Mouse (Mus musculus): ENCODE measurements at regions not wholly inside any gene's neighbourhood (a gene's known extent, or its start where the extent isn't known, plus 50 kb on each side); places are given as distances from the start of the nearest gene placed in this dataset.

DNA sequence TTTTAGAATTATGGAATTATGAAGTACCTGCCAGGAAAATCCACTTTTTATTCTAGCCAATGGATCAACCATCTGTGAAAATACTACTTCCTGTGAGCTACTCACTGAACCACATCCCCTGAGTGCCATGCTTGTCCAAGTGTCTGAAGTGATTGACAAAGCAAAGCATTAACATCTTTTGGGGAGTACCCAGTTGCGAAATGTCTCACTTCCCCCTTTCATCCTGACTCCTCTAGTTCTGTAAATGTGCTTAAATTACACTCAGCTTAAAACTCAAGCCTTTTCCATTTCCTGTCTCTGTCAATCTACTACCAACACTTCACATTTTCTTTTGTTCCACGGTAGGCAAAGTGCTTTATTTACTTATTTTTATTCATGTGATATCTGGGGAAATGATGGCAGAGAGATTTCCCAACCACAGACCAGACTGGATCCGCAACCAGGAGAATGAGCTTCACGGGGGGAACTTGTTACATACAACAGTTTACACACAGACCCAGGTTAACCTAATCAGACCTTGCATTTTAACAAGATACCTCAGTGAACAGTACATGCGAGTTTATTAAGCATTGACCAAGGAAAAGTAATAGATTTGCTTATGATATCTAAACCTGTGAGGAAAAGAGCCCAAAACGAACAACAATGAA is 726.1 kb upstream of the Cited2 start:
- ATAC-seq, result no peak
- no peak overlapping the region for H3K9ac ChIP-seq (replicated peaks; ENCODE audit: low read length)
- 82% methylated on average over 6 of the region's 6 CpGs for WGBS
- H3K36me3 ChIP-seq (ENCODE audit: insufficient read depth, low read length), result no peaks in the 10 kb centered on the region
- no peaks in the 10 kb centered on the region for H3K9me3 ChIP-seq (ENCODE audit: low read length)
- no peak for TF ChIP-seq CTCF (IDR thresholded peaks at IDR 0.05; ENCODE audit: low read depth)
- no peaks in the 10 kb centered on the region for H3K27me3 ChIP-seq (ENCODE audit: insufficient read depth, low read length)
- H3K27ac ChIP-seq, result no peak overlapping the region
- no peak for DNase-seq (ENCODE audit: low spot score)
- no peak overlapping the region for H3K4me3 ChIP-seq (ENCODE audit: low read length)
- H3K4me2 ChIP-seq (ENCODE audit: low read depth, low read length), result no peak overlapping the region
- no peaks in the 10 kb centered on the region for H3K4me1 ChIP-seq (ENCODE audit: insufficient read depth, low read length)

DNA sequence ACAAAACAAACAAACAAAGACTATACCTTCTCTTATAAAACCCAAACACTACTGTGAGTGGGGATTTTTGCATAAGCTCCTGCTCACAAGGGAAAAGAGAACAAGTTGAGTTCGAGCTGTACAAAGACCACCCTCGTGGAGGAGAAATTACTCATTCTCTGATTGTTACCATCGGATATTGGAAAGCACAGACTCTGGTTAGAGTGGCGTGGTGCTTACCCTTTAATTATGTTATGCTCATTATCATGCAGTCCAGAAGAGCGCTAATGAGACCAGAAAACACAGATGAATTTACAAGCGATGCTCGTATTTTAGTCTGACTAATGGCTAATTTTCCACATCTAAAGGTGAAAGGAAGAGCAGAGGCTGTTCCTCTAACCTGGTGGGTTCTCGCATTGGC is 721.7 kb upstream of the Cited2 start:
- H3K4me1 ChIP-seq (ENCODE audit: insufficient read depth, low read length), result no peaks in the 10 kb centered on the region
- no peaks in the 10 kb centered on the region for H3K27me3 ChIP-seq (ENCODE audit: insufficient read depth, low read length)
- H3K4me2 ChIP-seq (ENCODE audit: low read depth, low read length), result no peak overlapping the region
- 44% methylated on average over 8 of the region's 8 CpGs for WGBS
- H3K4me3 ChIP-seq (ENCODE audit: low read length), result no peak overlapping the region
- TF ChIP-seq CTCF (IDR thresholded peaks at IDR 0.05; ENCODE audit: low read depth), result no peak
- H3K36me3 ChIP-seq (ENCODE audit: insufficient read depth, low read length), result no peaks in the 10 kb centered on the region
- no peak overlapping the region for H3K27ac ChIP-seq
- DNase-seq (ENCODE audit: low spot score) (no peak), ATAC-seq (no peak)
- no peaks in the 10 kb centered on the region for H3K9me3 ChIP-seq (ENCODE audit: low read length)
- H3K9ac ChIP-seq (replicated peaks; ENCODE audit: low read length), result no peak overlapping the region

DNA sequence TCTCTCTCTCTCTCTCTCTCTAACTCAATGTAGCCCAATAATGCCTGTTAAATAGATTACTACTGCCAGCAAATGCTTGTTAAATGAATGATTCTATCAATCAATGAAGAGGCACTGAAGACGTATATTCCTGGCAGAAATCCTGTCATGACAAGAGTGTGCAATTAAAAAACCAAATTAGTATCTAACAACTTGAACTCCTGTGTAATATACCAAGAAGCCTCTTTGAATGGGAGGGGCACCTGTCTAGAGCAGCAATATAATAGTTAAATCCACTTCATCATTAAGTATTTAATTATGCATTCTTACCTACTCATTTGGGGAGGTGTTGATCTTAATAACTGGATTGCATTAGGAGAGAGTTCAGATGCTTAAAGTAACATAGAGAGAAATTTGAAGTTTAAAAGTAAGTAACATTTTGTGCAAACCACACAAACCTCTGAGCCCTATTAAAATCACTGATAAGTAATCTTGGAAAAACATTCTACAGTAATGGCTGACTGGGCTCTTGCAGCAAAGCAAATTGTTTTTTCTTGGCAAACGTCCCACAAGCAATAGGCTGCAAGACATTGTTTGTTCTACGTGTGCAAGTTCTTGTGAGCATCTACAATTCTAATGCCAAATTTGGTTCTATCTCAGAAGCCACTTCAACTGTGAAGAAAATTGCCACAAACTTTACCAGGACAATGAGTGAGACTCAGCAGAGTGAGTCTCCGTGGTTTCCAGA is 719.7 kb upstream of the Cited2 start:
- ATAC-seq (no peak), DNase-seq (ENCODE audit: low spot score) (peak; percentile 44)
- Histone ChIP-seq H3K27me3 (ENCODE audit: insufficient read depth, low read length) (no peaks in the 10 kb centered on the region), H3K36me3 (ENCODE audit: insufficient read depth, low read length) (no peaks in the 10 kb centered on the region), H3K4me1 (ENCODE audit: insufficient read depth, low read length) (no peaks in the 10 kb centered on the region), H3K9ac (replicated peaks; ENCODE audit: low read length) (no peak overlapping the region), H3K9me3 (ENCODE audit: low read length) (no peaks in the 10 kb centered on the region), H3K4me2 (ENCODE audit: low read depth, low read length) (no peak overlapping the region), H3K27ac (no peak overlapping the region), H3K4me3 (ENCODE audit: low read length) (no peak overlapping the region)
- WGBS, result 41% methylated on average over 4 of the region's 4 CpGs
- no peak for TF ChIP-seq CTCF (IDR thresholded peaks at IDR 0.05; ENCODE audit: low read depth)

DNA sequence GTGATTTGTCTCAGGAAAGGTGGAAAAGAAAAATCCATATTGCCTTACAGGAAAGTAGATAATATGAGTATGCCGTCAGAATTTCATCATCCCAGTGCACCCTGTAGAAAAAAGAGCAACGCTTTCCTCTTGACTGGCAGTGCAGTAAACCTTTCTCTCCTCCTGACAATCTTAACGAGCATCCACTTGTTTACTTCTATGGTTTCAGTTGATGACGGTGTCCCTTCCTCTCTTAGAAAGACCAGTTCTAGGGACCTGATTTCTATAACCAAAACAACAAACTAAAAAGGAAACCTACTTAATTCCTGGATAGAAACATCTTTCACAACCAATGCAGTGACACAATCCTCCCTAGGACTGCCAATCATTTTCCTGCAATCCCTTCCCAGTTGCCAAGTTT is 714.3 kb upstream of the Cited2 start:
- no peak overlapping the region for H3K4me3 ChIP-seq (ENCODE audit: low read length)
- no peak for ATAC-seq
- WGBS, result 74% methylated on average over 4 of the region's 4 CpGs
- H3K27me3 ChIP-seq (ENCODE audit: insufficient read depth, low read length), result no peaks in the 10 kb centered on the region
- H3K9ac ChIP-seq (replicated peaks; ENCODE audit: low read length), result no peak overlapping the region
- no peak overlapping the region for H3K27ac ChIP-seq
- H3K36me3 ChIP-seq (ENCODE audit: insufficient read depth, low read length), result no peaks in the 10 kb centered on the region
- no peak for TF ChIP-seq CTCF (IDR thresholded peaks at IDR 0.05; ENCODE audit: low read depth)
- no peak overlapping the region for H3K4me2 ChIP-seq (ENCODE audit: low read depth, low read length)
- H3K4me1 ChIP-seq (ENCODE audit: insufficient read depth, low read length), result no peaks in the 10 kb centered on the region
- H3K9me3 ChIP-seq (ENCODE audit: low read length), result no peaks in the 10 kb centered on the region
- no peak for DNase-seq (ENCODE audit: low spot score)

DNA sequence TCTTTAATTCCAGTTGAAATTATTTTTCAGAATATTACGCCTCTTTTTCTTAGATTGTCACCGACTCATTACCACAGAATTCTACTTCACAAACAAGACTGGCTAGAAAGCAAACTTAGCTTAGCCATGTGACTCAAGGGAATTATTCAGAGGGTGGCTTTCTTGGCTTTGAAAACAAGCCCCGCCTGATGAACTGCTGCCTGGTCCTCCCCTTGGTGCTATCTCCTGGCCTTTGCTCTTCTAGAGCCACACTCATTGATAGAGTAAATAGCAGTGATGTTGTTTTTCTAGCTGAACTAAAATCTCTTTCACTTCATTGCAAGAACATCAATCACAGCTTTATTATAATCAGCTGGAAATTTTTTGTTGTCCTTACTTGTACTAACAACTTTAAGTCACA is 713.0 kb upstream of the Cited2 start:
- Histone ChIP-seq H3K9ac (replicated peaks; ENCODE audit: low read length) (no peak overlapping the region), H3K36me3 (ENCODE audit: insufficient read depth, low read length) (no peaks in the 10 kb centered on the region), H3K27me3 (ENCODE audit: insufficient read depth, low read length) (no peaks in the 10 kb centered on the region), H3K9me3 (ENCODE audit: low read length) (no peaks in the 10 kb centered on the region), H3K4me3 (ENCODE audit: low read length) (no peak overlapping the region), H3K4me1 (ENCODE audit: insufficient read depth, low read length) (no peaks in the 10 kb centered on the region), H3K27ac (no peak overlapping the region), H3K4me2 (ENCODE audit: low read depth, low read length) (no peak overlapping the region)
- DNase-seq (ENCODE audit: low spot score) (no peak), ATAC-seq (no peak)
- 90% methylated on average over 3 of the region's 3 CpGs for WGBS
- TF ChIP-seq CTCF (IDR thresholded peaks at IDR 0.05; ENCODE audit: low read depth), result no peak

DNA sequence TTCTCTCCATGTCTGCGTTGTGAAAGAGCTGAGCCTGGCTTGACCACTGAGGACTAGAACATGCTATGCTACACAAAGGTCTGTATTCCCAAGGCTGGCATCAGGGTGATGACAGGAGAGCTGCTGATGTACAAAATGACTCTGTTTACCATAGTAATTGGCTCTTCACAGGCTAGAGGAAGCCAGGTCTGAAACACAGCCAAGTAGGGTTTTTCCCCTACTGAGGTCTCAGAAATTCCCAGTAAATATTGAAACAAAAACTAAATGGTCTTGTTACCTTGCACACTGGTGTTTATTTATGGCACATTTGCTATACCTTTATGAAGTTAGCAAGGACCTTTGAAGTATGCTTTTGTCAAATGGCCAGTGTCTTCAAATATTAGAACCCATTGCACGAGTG is 711.1 kb upstream of the Cited2 start:
- Histone ChIP-seq H3K4me1 (ENCODE audit: insufficient read depth, low read length) (no peaks in the 10 kb centered on the region), H3K27ac (no peak overlapping the region), H3K4me3 (ENCODE audit: low read length) (no peak overlapping the region), H3K36me3 (ENCODE audit: insufficient read depth, low read length) (no peaks in the 10 kb centered on the region), H3K27me3 (ENCODE audit: insufficient read depth, low read length) (no peaks in the 10 kb centered on the region), H3K9me3 (ENCODE audit: low read length) (no peaks in the 10 kb centered on the region), H3K9ac (replicated peaks; ENCODE audit: low read length) (no peak overlapping the region), H3K4me2 (ENCODE audit: low read depth, low read length) (no peak overlapping the region)
- ATAC-seq (no peak), DNase-seq (ENCODE audit: low spot score) (no peak)
- no peak for TF ChIP-seq CTCF (IDR thresholded peaks at IDR 0.05; ENCODE audit: low read depth)
- 74% methylated on average over 2 of the region's 2 CpGs for WGBS

DNA sequence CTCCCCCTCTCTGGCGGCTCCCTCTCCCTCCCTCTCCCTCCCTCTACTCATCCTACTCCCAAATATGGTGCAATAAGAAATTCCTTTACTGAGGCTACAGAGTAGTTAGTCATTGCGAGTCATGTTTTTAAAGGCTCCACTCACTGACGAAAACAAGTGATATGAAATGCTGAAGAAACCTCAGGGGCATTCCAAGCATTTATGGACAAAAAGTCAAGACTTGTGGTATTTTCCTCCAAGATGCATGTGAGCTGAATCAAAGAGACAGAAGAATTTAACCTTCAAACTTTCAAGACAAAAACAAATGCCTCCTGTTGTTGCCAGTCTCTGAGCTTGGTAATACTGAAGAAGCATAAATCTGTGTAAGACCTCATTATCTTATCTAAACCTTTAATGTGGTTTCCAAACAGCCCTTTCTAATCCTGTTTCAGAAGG is 710.5 kb upstream of the Cited2 start:
- 84% methylated on average over 3 of the region's 3 CpGs for WGBS
- H3K9ac ChIP-seq (replicated peaks; ENCODE audit: low read length), result no peak overlapping the region
- no peaks in the 10 kb centered on the region for H3K9me3 ChIP-seq (ENCODE audit: low read length)
- no peaks in the 10 kb centered on the region for H3K36me3 ChIP-seq (ENCODE audit: insufficient read depth, low read length)
- H3K27ac ChIP-seq, result no peak overlapping the region
- ATAC-seq (no peak), DNase-seq (ENCODE audit: low spot score) (no peak)
- no peak for TF ChIP-seq CTCF (IDR thresholded peaks at IDR 0.05; ENCODE audit: low read depth)
- no peak overlapping the region for H3K4me3 ChIP-seq (ENCODE audit: low read length)
- H3K27me3 ChIP-seq (ENCODE audit: insufficient read depth, low read length), result no peaks in the 10 kb centered on the region
- H3K4me1 ChIP-seq (ENCODE audit: insufficient read depth, low read length), result no peaks in the 10 kb centered on the region
- H3K4me2 ChIP-seq (ENCODE audit: low read depth, low read length), result no peak overlapping the region

Data from hindbrain, postnatal 0 days (tissue).